Mouse (Mus musculus) intestine, embryonic 15.5 days (tissue): Measurements from ENCODE around the gene Gas6. TPM values are rescaled to one million over a fixed set of nuclear protein-coding genes. Genes with fewer than 3 reads are reported as not detected.

Experiments
- ATAC-seq: fragments of 200-750 bp; cut with Nextera tagmentation; 2 replicates; pipeline ENCODE4 v1.8.0; 2017; ENCODE audit warnings: moderate TSS enrichment, moderate library complexity
- H3K27ac ChIP-seq: fragments of 300-500 bp; sonication (generic); 2 replicates; pipeline ENCODE4 v1.5.1; 2015; ENCODE audit warnings: mild to moderate bottlenecking, inconsistent platforms
- H3K27me3 ChIP-seq: fragments of 300-500 bp; sonication (generic); replicated peaks from 2 replicates; pipeline ENCODE4 v1.6.1; 2015; ENCODE audit warnings: inconsistent platforms
- H3K36me3 ChIP-seq: fragments of 300-500 bp; sonication (generic); 2 replicates; pipeline ENCODE4 v1.6.1; 2015; ENCODE audit warnings: inconsistent platforms
- H3K4me1 ChIP-seq: fragments of 300-500 bp; sonication (generic); replicated peaks from 2 replicates; pipeline ENCODE4 v1.6.1; 2015; ENCODE audit warnings: inconsistent platforms
- H3K4me2 ChIP-seq: fragments of 300-500 bp; sonication (generic); replicated peaks from 2 replicates; pipeline ENCODE4 v1.6.1; 2015; ENCODE audit warnings: mild to moderate bottlenecking, inconsistent platforms
- H3K4me3 ChIP-seq: fragments of 300-500 bp; sonication (generic); replicated peaks from 2 replicates; pipeline ENCODE4 v1.5.1; 2015; ENCODE audit warnings: inconsistent platforms
- H3K9ac ChIP-seq: fragments of 300-500 bp; sonication (generic); 2 replicates; pipeline ENCODE4 v1.6.1; 2015; ENCODE audit warnings: inconsistent platforms
- H3K9me3 ChIP-seq: fragments of 300-500 bp; sonication (generic); 2 replicates; pipeline ENCODE4 v1.6.1; 2016; ENCODE audit warnings: inconsistent platforms
- WGBS: fragments of 180-500 bp; shearing (Covaris S2); methylation state at CpG from one replicate; pipeline ENCODE4 v1.1.7; 2015; 5-methylcytosine and 5-hydroxymethylcytosine counted together
- polyA plus RNA-seq: library from polyadenylated mRNA; unstranded; fragments of >200 nt; fragmentation: Nextera tagmentation; extraction: Ambion mirVana; gene quantifications from 2 replicates; pipeline ENCODE4 v1.2.1, GENCODE M21; 2015

Gas6 gene
- polyA plus RNA-seq, 1 experiment from 2014 or later, result 50.9 TPM

GRCm38 (mm10) chr8:13448145-13448544, 46.1 kb downstream of the Gas6 start:
- WGBS, result 54% methylated on average over 4 of the region's 4 CpGs
- H3K4me3 ChIP-seq, result no peak overlapping the region
- no peaks in the 10 kb centered on the region for H3K27me3 ChIP-seq
- H3K4me2 ChIP-seq, result no peak overlapping the region
- no peaks in the 10 kb centered on the region for H3K36me3 ChIP-seq
- no peak for ATAC-seq
- no peak overlapping the region for H3K9ac ChIP-seq
- H3K9me3 ChIP-seq, result no peaks in the 10 kb centered on the region; the same call in 1 of the 2 replicates
- H3K4me1 ChIP-seq, result no peaks in the 10 kb centered on the region
- no peak overlapping the region for H3K27ac ChIP-seq

- no peak for ATAC-seq
Measured at GRCm38 (mm10) chr8:13446456-13446855, 47.8 kb downstream of the Gas6 start.

GRCm38 (mm10) chr8:13442152-13442551, 52.1 kb downstream of the Gas6 start:
- WGBS, result 81% methylated on average over 2 of the region's 2 CpGs
- Histone ChIP-seq H3K4me1 (no peaks in the 10 kb centered on the region), H3K4me3 (no peak overlapping the region), H3K36me3 (no peaks in the 10 kb centered on the region), H3K27ac (no peak overlapping the region), H3K27me3 (no peaks in the 10 kb centered on the region), H3K9ac (no peak overlapping the region), H3K9me3 (no peaks in the 10 kb centered on the region; the same call in 1 of the 2 replicates), H3K4me2 (no peak overlapping the region)
- no peak for ATAC-seq

More at GRCm38 (mm10) chr8:13446456-13446855, 47.8 kb downstream of the Gas6 start:
- no peaks in the 10 kb centered on the region; the same call in 1 of the 2 replicates for H3K9me3 ChIP-seq
- no peak overlapping the region for H3K27ac ChIP-seq
- WGBS, result 89% methylated on average over 6 of the region's 6 CpGs
- H3K27me3 ChIP-seq, result no peaks in the 10 kb centered on the region
- no peak overlapping the region for H3K4me2 ChIP-seq
- no peaks in the 10 kb centered on the region for H3K36me3 ChIP-seq
- H3K4me3 ChIP-seq, result no peak overlapping the region
- H3K9ac ChIP-seq, result no peak overlapping the region
- no peaks in the 10 kb centered on the region for H3K4me1 ChIP-seq

- H3K9me3 ChIP-seq, result no peaks in the 10 kb centered on the region
- no peak for ATAC-seq
- no peak overlapping the region for H3K9ac ChIP-seq
- H3K27ac ChIP-seq, result no peak overlapping the region
- no peaks in the 10 kb centered on the region for H3K36me3 ChIP-seq
- H3K4me3 ChIP-seq, result no peak overlapping the region
- H3K4me1 ChIP-seq, result no peaks in the 10 kb centered on the region
- peaks cover 22% of the 10 kb centered on the region for H3K27me3 ChIP-seq
- WGBS, result 83% methylated on average over 2 of the region's 2 CpGs
- H3K4me2 ChIP-seq, result no peak overlapping the region
Measured at GRCm38 (mm10) chr8:13437531-13437930, 56.8 kb downstream of the Gas6 start.

GRCm38 (mm10) chr8:13436052-13436451, 58.2 kb downstream of the Gas6 start:
- H3K4me3 ChIP-seq, result no peak overlapping the region; the same call in 1 of the 2 replicates
- no peak overlapping the region for H3K9ac ChIP-seq
- no peak overlapping the region for H3K27ac ChIP-seq
- ATAC-seq, result no peak
- no peaks in the 10 kb centered on the region for H3K9me3 ChIP-seq
- no peak overlapping the region for H3K4me2 ChIP-seq
- peaks cover 22% of the 10 kb centered on the region for H3K27me3 ChIP-seq
- H3K4me1 ChIP-seq, result no peaks in the 10 kb centered on the region
- H3K36me3 ChIP-seq, result no peaks in the 10 kb centered on the region
- WGBS, result 13% methylated on average over 8 of the region's 8 CpGs

GRCm38 (mm10) chr8:13434889-13435288, 59.4 kb downstream of the Gas6 start, which contains the start of gene Tmem255b:
Gene Tmem255b (plus strand): TSS chr8:13435189.
- Histone ChIP-seq H3K9me3 (no peaks in the 10 kb centered on the region), H3K27me3 (peaks cover 22% of the 10 kb centered on the region), H3K4me1 (no peaks in the 10 kb centered on the region), H3K27ac (no peak within 1 kb of the TSS), H3K4me2 (peak within 1 kb of the TSS; percentile 22; the same call in 1 of the 2 replicates), H3K9ac (no peak within 1 kb of the TSS), H3K4me3 (no peak within 1 kb of the TSS; the same call in 1 of the 2 replicates), H3K36me3 (no peaks in the 10 kb centered on the region)
- no peak for ATAC-seq
- 20% methylated on average over 10 of the region's 10 CpGs for WGBS

- Histone ChIP-seq H3K36me3 (no peaks in the 10 kb centered on the region), H3K4me3 (no peak overlapping the region), H3K9ac (no peak overlapping the region), H3K27ac (no peak overlapping the region), H3K4me1 (no peaks in the 10 kb centered on the region), H3K4me2 (no peak overlapping the region), H3K27me3 (peaks cover 22% of the 10 kb centered on the region), H3K9me3 (no peaks in the 10 kb centered on the region)
- no peak for ATAC-seq
- WGBS, result 71% methylated on average over 5 of the region's 5 CpGs
Measured at GRCm38 (mm10) chr8:13433130-13433529, 61.2 kb downstream of the Gas6 start.

GRCm38 (mm10) chr8:13430866-13431265, 63.4 kb downstream of the Gas6 start:
- no peaks in the 10 kb centered on the region for H3K4me1 ChIP-seq
- no peaks in the 10 kb centered on the region for H3K36me3 ChIP-seq
- H3K9me3 ChIP-seq, result no peaks in the 10 kb centered on the region
- H3K27ac ChIP-seq, result no peak overlapping the region
- H3K27me3 ChIP-seq, result peaks cover 16% of the 10 kb centered on the region
- H3K4me3 ChIP-seq, result no peak overlapping the region
- H3K4me2 ChIP-seq, result no peak overlapping the region
- H3K9ac ChIP-seq, result no peak overlapping the region
- ATAC-seq, result no peak

GRCm38 (mm10) chr8:13430412-13430811, 63.9 kb downstream of the Gas6 start:
- ATAC-seq, result no peak
- Histone ChIP-seq H3K27me3 (peaks cover 11% of the 10 kb centered on the region), H3K4me2 (no peak overlapping the region), H3K9me3 (no peaks in the 10 kb centered on the region), H3K27ac (no peak overlapping the region), H3K36me3 (no peaks in the 10 kb centered on the region), H3K9ac (no peak overlapping the region; the same call in 1 of the 2 replicates), H3K4me3 (no peak overlapping the region), H3K4me1 (no peaks in the 10 kb centered on the region)
- WGBS, result 76% methylated on average over 7 of the region's 7 CpGs

- Histone ChIP-seq H3K27ac (no peak overlapping the region), H3K36me3 (no peaks in the 10 kb centered on the region), H3K9ac (no peak overlapping the region), H3K4me2 (no peak overlapping the region), H3K9me3 (no peaks in the 10 kb centered on the region), H3K4me1 (no peaks in the 10 kb centered on the region), H3K27me3 (no peaks in the 10 kb centered on the region), H3K4me3 (no peak overlapping the region)
- ATAC-seq, result no peak
- WGBS, result 78% methylated on average over 9 of the region's 9 CpGs
Measured at GRCm38 (mm10) chr8:13428156-13428555, 66.1 kb downstream of the Gas6 start.

GRCm38 (mm10) chr8:13427351-13427750, 66.9 kb downstream of the Gas6 start:
- WGBS, result 69% methylated on average over 6 of the region's 6 CpGs

GRCm38 (mm10) chr8:13420970-13421369, 73.3 kb downstream of the Gas6 start:
- Histone ChIP-seq H3K9ac (no peak overlapping the region), H3K27ac (no peak overlapping the region), H3K27me3 (no peaks in the 10 kb centered on the region), H3K4me3 (no peak overlapping the region), H3K4me2 (no peak overlapping the region), H3K36me3 (no peaks in the 10 kb centered on the region), H3K9me3 (no peaks in the 10 kb centered on the region), H3K4me1 (no peaks in the 10 kb centered on the region)
- 88% methylated on average over 6 of the region's 6 CpGs for WGBS
- no peak for ATAC-seq

More at GRCm38 (mm10) chr8:13427351-13427750, 66.9 kb downstream of the Gas6 start:
- Histone ChIP-seq H3K4me2 (no peak overlapping the region), H3K27ac (0 out of 2 replicates have a peak overlapping the region, but pooled peaks have one; percentile 48), H3K9ac (no peak overlapping the region), H3K36me3 (no peaks in the 10 kb centered on the region), H3K4me3 (no peak overlapping the region), H3K27me3 (no peaks in the 10 kb centered on the region), H3K9me3 (no peaks in the 10 kb centered on the region), H3K4me1 (no peaks in the 10 kb centered on the region)
- ATAC-seq, result no peak

- WGBS, result 65% methylated on average over 2 of the region's 2 CpGs
- no peaks in the 10 kb centered on the region for H3K36me3 ChIP-seq
- H3K4me2 ChIP-seq, result no peak overlapping the region
- H3K9ac ChIP-seq, result no peak overlapping the region
- no peak for ATAC-seq
- H3K27me3 ChIP-seq, result no peaks in the 10 kb centered on the region
- H3K4me1 ChIP-seq, result no peaks in the 10 kb centered on the region
- no peak overlapping the region for H3K4me3 ChIP-seq
- no peak overlapping the region for H3K27ac ChIP-seq
- H3K9me3 ChIP-seq, result no peaks in the 10 kb centered on the region
Measured at GRCm38 (mm10) chr8:13419111-13419639, 75.1 kb downstream of the Gas6 start.
